Mouse (Mus musculus): ENCODE data around the gene Mpeg1.

The Mpeg1 gene

DNA sequence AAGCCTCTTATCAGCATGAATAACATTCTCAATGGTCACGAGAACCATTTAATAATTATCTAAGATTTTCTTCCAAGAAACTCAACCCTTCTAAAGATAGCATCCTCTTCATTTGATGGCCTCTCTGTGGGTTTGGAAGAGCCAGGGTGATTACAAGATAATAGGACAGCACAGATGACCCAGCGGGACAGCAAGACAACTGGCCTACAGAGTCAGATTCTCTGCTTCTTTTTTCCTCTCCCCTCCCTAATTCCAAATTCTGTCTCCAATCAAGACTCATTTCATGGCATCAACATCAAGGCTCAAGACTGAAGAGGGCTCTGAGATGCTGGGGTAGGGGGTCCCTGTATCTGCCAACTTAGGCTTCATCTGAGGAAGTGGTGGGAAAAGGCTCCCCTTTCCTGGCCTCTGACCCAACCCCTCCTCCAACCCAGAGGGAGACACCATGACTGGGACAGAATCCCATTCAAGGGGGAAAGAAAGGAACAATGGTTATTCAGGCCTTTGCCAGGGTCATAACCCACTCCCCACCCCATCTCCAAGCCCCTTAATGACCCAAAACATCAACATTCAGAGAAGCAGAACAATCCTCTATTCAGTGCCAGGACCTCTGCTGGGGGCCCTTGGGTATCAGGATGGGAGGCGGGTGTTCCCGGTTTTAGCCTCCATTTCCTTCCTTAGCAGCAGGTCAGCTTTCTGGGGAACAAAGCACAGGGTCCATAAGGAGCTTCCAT lies 33.0 kb downstream of the Mpeg1 start:
- DNase-seq (ENCODE audit: low spot score in 2 of 2), result no peak

DNA sequence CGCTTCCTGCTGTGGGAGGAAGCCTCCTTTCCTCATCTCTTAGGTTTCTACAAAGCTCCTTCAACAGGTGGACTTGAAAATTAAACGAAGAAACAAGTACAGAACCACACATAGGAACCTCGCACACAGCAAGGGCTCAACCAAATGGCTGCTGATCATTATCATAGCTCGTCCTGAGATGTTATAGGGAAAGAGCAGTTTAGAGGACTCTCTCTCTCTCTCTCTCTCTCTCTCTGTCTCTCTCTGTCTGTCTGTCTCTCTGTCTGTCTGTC lies 33.5 kb downstream of the Mpeg1 start:
- no peak for DNase-seq (ENCODE audit: low spot score in 2 of 2)

DNA sequence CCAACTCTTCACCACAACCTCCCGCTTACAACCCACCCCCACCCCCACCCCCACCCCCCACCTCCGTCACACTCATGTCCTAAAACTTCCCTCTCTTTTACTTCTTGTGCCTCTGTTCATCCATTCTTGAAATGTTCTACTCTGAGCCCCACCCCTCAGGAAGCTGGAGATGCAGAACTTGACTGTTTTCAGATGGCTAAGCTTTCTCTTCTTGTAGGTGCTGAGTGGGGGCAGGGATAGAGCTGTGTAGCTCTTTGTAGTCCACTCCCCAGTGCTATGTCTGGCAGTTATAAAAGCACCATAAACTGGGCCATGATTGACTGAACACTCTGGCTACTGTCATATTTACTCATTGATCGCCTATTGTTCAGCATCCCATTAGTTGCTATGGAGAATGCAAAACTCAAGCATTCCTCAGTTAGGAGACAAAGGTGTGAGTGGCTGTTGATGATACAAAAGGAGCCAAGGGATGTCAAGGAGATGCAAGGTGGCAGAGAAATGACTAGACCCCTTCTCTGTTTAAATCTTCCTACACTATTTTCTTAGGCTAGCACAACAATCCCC lies 34.5 kb downstream of the Mpeg1 start:
- DNase-seq (ENCODE audit: low spot score in 2 of 2), result no peak

DNA sequence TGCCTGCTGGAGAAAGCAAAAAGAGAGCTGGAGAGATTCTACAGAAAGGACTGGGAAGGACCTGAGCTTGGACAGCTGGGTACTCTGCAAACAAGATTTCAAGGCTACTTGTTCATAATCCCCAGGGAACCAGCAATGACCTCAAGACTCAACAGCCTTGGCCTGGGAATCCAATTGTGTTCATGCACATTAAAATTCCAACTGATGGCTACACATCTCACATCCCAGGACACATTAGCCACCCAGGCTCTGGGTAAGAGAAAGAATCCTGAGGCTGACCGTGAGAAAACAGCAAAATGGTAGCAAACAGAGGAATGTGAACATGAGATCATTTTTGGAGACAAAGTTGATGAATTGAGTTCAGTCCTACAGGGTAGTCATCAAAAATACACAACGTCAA lies 35.7 kb downstream of the Mpeg1 start:
- no peak for DNase-seq (ENCODE audit: low spot score in 2 of 2)

DNA sequence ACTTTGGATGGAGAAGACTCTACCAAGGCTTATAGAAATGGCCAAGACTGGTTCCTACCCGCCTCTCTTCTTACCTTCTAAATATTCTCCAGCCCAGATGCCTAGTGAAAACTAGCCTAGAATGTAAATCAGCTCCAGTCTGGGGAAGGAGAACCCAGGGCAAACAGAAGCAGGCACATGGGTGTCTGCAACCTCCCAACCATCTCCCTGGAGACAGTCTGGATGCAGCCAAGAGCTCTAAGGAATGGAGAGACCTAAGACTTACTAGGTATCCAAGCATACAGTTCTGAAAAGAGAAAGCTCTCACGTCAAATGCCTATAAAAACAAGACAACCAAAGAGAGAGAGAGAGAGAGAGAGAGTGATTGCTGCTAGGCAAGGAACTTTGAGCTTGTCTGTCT lies 37.3 kb downstream of the Mpeg1 start:
- DNase-seq (ENCODE audit: low spot score in 2 of 2), result peak in 1 of 2 experiments; percentile 54

DNA sequence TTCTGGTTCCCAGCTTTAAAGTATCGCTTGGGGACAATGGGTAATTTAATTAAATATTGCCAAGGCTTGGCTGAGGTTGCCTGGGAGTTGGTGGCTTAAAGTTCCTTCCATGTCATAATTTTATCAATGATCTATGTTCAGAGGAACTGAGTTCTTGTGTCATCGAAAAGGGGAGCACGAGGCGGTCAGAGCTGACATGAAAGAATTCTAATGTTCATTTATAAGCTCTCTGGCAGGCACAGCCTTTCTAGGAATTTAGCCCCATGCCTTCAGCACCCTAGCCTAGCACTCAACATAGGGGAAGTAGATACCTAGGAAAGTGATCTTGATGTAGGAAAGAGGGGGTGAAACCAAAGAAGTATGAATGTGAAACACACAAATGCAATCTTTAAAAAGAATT lies 37.7 kb downstream of the Mpeg1 start:
- no peak for DNase-seq (ENCODE audit: low spot score in 2 of 2)

DNA sequence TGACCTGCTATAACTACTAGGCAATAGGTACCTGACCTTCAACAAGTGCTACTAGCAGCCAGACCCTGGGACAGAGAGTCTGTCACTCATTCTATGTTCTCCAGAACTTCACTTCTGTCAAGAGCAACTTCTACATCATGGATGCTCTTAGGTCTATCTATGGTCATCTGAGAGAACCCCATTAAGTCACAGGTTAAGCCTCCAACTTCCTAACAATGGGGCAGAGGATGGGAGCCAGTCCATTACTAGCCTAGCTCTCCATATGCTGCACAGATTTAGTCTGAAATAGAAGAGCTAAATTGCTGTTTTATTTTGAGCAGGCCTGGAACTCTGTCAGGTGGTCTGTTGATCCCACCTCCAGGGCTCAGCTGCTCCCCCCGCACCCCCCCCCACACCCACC lies 38.4 kb downstream of the Mpeg1 start:
- no peak for DNase-seq (ENCODE audit: low spot score in 2 of 2)

DNA sequence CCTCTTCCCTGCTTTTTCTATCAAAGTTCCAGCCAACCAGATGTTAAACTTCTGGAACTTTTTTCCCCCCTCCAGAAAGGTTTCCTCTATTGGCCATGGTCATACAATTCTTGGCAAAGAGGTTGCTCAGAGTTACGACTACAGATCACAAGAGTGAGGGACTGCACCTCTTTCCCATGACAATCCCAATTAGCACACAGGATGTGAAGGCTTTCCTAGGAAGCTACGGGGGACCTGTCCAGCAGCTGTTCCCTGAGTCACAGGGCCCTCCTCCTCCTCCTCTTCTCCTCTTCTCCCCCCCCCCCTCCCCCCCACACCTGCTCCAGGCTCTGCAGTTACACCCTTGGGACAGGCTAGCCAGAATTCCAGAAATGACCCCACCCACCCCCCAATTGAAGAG lies 38.9 kb downstream of the Mpeg1 start:
- DNase-seq (ENCODE audit: low spot score in 2 of 2), result no peak

DNA sequence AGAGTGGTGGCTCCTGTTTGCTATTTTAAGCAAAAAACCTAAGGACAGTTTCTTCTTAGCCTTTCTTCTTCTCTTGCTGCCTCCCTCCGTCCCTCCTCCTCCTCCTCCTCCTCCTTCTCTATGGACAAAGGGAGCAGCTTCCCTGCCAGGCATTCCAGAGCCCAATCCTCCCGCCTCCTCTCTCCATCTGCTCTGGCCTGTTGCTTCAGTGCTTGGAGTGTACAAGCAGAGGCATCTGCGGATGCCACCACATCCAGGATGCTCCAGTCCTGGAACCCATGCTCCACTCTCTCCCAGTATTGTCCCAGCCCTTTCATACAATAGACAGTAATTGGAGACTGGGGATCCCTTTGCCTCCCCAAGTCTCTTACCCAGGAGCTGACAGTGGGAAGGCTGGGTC lies 39.5 kb downstream of the Mpeg1 start:
- DNase-seq (ENCODE audit: low spot score in 2 of 2), result peak; percentile 76 to 88

DNA sequence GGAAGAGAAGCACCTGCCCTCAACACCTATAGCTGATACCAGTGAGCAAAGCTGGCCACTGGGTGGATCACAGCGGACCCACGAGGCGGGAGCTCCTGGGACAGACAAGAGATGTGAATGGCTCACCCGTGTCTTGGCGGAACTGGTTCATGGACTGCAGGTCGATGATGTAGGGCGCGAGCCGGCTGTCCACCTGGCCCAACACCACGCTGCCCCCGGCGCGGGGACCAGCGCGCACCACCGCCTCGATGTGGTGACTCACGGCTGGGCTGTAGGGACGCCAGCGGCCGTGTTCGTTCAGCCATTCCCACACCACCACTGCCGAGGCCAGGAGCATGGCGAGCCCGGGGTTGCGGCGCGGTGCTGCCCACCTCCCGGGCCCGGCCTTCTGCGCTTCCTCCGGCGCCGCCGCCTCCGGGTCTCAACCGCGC lies 40.3 kb downstream of the Mpeg1 start:
- peak; percentile 53 to 58 for DNase-seq (ENCODE audit: low spot score in 2 of 2)

DNA sequence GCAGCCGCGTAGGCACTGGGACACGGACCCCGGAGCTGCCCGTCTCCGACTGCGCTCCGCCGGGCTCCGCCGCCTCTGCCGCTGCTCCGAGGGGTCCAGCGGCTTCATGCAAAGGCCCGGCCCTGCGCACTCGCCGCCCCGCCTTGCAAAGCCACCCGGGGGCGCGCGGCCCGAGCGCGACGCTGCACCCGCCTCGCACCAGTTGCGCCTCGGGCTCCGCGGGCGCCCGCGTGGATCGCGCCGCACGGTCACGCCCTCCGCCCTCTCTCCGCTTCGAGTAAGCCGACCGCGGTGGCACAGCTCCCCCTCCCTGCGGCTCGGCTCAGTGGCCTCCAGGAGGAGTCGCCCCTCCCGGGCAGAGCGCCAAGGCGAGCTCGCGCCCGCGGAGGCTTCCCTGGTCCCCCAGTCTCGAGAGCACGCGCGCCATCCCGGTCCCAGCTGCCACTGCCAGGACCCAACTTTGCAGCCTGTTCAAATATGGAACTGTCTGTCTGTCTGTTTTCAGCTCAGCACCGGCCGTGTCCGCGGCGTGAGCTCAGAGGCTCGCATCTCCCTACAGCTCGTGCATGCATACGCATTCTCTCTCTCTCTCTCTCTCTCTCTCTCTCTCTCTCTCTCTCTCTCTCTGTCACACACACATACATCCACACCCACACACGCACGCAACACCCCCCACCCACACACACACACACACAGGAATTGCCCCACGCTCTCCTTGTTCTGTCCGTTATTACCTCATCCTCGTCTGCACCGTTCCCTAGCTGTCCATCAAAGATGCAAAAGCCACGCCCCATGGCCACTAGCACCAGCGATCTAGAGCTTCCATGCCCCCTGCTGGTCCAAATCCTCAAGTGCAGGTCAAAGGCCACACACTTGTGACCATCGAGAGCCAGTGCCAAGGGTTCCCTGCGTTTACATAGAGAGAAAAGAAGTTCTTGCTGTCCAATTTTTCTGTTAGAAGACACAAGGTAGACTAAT lies 41.1 kb downstream of the Mpeg1 start, which contains the start of gene Dtx4:
TSS of gene Dtx4 (minus strand) at position 85 of the 978 bp plus-strand sequence.
- DNase-seq (ENCODE audit: low spot score in 2 of 2), result peak; percentile 92 to 96

DNA sequence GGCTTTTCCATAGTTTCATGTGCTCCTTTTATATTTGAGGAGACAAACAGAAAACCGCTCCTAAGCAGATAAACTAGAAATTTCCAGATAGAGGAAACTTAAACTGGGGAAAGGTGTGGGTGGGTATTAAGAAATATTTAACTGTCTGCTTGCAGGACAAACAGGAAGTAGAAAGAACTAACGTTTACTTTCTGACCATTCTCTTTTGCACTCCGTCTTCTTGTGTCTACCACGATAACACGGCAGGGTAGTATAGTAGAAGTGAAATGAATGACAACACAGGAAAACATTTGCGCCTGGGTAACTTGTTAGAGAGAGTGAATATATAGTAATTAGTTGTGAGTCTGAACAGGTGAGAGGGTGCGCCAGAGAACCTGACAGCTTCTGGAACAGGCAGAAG lies 42.2 kb downstream of the Mpeg1 start:
- no peak for DNase-seq (ENCODE audit: low spot score in 2 of 2)

DNA sequence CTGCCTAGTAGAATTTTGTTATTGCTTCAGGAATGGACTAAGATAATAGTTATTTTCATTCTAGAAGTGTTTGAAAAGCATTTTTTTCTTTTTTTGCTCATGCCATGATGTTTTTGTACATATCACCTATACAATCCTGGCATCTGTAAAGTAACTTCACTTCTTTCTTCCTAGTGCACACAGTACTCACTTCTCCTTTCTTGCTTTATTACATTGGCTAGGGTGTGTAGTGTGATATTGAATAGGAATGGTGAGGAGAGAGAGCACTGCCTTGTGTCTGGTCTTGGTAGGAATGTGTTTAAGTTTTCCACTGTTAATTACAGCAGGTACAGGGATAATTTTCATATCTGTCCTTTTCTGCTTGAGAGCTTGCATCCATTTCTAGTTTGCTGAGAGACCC lies 54.0 kb downstream of the Mpeg1 start:
- no peak for DNase-seq (ENCODE audit: low spot score in 2 of 2)
